Mouse (Mus musculus): ENCODE results near the gene Sult5a1.

Sult5a1 gene

DNA sequence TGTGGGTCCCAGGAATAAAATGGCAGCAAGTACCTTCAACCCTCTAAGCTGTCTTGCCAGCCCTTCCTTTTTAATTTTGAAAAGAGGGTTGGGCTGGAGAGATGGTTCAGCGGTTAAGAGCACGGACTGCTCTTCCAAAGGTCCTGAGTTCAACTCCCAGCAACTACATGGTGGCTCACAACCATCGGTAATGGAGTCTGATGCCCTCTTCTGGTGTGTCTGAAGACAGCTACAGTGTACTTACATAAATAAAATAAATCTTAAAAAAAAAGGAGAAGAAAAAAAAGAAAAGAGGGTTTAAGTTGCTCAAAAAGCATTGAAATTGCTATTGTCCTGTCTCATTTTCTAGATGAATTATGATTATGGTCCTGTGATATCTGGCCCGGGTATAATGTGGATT, 56.9 kb downstream of the Sult5a1 start:
- no peak for DNase-seq (ENCODE audit: low spot score in 2 of 2)

DNA sequence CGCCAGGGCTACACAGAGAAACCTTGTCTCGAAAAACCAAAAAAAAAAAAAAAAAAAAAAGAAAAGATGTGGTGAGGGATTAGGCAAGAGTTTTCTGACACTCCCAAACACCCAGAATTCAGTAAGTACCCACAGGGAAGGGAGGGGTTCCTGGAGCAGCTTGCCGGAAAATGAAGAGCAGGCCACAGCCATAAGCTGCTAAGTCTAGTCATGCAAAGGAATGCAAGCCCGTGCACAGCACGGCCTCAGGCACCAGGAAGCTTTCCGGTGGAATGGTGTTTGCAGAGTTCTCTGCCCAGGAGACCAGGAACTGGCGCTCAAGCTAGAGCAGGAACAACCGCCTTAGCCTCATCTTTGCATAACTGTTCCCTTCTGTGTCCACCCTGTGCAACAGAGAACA, 57.8 kb downstream of the Sult5a1 start:
- DNase-seq (ENCODE audit: low spot score in 2 of 2): no peak

DNA sequence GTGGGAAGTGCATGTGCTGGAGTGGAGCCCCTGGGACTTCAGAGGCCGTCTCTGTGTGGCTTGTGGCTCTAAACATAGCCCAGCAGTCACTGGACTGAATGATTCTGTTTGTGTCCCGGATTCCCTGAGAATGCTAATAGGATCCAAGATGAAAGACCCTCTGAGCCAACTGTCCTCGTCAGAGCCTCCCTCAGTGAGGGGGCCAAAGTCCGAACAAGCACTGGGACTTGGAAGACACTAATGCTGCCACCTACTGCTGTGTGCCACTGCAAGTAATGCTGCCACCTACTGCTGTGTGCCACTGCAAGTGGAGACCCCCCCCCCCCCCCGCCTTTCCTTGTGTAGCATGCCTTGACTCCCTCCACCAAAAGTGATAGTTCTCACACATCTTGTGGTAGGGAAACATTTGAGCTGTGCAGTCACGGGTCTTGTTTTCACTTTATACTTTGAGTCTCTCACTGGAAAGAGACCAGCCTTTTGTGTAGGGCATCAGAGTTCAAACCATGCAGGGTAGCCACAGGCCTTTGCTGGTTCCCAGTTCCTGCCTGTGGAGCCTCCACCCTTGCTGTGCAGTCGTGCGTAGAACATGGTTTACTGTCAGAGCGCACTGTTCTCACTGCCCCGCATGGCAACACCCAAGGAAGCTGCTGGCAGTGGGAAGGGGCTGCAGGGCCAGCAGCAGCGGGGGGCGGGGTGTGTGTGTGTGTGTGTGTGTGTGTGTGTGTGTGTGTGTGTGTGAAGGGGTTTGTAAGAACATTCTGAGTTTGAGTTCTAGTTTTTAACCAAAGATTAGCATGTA, 60.1 kb downstream of the Sult5a1 start:
- DNase-seq (ENCODE audit: low spot score in 2 of 2): peak in 1 of 2 experiments; percentile 14

DNA sequence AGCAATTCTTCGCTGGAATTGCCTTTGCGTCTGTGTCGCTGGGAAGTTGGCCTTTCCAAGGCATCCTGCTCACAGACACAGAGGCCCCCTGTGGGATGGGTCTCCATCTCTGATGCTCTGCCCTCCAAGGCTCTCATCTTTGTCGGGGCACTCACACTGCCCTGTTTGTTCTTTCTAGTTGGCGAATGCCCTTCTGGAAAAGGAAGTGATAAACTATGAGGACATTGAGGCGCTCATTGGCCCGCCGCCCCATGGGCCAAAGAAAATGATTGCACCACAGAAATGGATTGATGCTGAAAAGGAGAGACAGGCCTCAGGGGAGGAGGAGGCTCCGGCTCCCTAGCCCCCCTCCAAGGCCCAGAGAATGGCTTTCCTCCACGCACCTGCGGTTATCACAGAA, 60.9 kb downstream of the Sult5a1 start:
- DNase-seq (ENCODE audit: low spot score in 2 of 2): peak in 1 of 2 experiments; percentile 8

Data from frontal cortex, postnatal 36 days (tissue).